Mouse (Mus musculus) spleen, adult 2 months (tissue): ENCODE data around the gene Snx29.

Source experiments
- CTCF ChIP-seq: fragments of 200-500 bp; IDR thresholded peaks from 2 replicates; pipeline ENCODE4 v1.5.1; 2011; ENCODE audit warnings: mild to moderate bottlenecking, inconsistent platforms; ENCODE audit not compliant: insufficient read depth, insufficient read length, insufficient replicate concordance; ENCODE audit errors: extremely low read depth
- POLR2A ChIP-seq: fragments of 200-500 bp; IDR thresholded peaks from 2 replicates; pipeline ENCODE4 v1.6.1; 2011; ENCODE audit warnings: low read depth, low read length, inconsistent platforms

DNA sequence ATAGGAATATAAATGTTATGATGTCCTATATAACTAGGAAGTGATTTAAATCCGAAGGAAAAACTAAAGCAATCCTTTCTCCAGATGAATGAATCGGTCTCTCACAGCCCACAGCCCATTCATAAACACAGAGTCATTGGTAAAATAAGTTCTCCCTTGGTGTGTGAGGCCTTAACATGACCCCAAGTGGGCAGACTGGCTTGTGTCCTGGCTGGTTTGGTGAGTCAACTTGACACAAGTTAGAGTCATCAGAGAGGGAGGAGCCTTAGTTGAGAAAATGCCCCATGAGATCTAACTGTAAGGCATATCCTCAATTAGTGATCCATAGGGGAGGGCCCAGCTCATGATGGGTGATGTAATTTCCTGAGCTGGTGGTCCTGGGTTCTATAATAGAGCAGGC lies 297.2 kb downstream of the Snx29 start:
- TF ChIP-seq CTCF = no peak
- TF ChIP-seq POLR2A = no peak
